Mouse (Mus musculus): ENCODE measurements around the gene Commd1.

The Commd1 gene

DNA sequence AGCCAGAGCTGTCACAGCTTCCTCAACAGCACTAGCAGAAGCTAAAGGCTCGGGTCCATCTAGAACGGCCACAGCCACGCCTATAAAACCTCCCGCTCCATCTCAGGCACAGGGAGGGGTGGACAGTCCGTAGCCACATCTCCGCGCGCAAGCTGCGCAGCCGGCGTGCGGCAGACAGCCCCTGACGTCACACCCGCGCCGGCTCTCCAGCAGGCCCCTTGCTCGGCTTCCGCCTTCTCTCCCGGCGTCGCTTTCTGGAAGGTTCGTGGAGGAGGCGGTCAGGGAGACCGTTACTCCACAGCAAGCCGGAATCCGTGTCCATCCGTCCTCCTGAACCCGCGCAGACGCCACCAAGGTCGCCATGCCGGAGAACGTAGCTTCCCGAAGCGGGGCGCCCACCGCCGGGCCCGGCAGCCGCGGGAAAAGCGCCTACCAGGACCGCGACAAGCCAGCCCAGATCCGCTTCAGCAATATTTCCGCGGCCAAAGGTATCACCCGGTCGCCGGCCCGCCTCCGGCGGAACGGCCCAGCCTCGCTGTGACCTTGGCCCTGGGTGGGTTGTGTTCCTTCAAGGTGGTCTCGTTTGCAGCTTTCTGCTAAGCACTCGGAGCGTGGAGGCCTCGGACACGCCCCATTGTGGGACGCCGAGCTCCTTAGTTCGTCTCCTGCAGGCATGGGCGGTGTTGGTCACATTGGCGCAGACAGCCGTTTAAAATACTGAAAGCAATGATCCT is 8.4 kb upstream of the Commd1 start, which contains the start of gene Cct4:
TSS of gene Cct4 (plus strand) at position 127 of the 734 bp plus-strand sequence.
- peak; percentile 96 for DNase-seq (ENCODE audit: low spot score in 2 of 2)

DNA sequence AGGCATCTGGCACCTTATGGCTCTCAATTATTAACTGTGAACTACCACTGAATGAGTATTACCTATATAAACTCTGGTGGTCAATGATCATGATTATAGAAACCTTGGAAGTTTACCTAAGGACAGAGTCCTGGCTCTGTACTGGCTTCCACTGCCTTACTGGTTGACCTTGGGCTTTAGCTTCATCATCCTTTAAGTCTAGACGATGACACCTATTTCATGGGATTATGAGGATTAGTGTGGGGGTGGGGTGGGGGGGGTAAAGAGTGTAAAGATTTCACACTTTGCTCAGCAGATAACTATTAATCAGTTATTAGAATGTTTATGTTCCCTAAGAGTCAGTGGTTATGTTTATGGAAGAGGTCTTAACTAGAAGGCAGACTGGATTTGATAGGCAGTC is 7.6 kb upstream of the Commd1 start:
- DNase-seq (ENCODE audit: low spot score in 2 of 2): no peak

DNA sequence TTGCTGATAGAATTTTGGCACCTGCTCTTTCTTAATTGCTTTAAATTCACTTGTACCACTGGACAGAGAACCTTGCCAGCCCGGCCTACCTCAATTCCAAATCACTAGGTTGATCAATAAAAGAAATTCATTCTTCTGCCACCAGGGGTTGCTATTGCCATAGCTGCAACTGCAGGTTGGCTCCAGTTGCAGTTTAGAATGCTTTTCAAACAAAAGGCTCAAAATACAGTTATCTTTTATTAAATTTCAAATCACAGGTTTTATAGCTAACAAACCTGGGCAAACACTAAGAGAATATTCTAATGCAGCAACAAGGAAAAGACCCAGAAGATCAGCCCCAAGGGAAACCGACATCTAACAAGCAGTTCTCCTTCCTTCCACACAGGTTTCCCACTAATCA is 5.2 kb upstream of the Commd1 start:
- DNase-seq (ENCODE audit: low spot score in 2 of 2): peak in 1 of 2 experiments; percentile 50

DNA sequence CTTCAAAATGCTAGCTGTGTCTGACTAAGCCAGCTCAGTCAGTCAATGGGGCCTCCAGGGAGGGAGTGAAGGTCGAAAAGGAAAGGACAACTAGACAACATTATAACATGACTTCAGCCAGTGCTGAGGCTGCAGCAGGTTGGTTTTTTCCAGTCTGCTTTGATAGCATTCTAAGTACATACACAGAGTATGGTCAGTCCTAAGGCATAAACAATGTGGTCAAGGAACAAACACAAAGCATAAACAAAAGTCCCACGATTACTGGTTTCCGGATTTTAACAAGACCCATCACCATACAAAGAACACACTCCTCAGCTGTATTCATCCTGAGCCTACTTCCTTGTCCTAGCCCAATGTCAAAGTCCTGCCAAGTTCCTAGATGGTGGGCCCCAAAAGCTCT is 3.3 kb upstream of the Commd1 start:
- DNase-seq (ENCODE audit: low spot score in 2 of 2): no peak

DNA sequence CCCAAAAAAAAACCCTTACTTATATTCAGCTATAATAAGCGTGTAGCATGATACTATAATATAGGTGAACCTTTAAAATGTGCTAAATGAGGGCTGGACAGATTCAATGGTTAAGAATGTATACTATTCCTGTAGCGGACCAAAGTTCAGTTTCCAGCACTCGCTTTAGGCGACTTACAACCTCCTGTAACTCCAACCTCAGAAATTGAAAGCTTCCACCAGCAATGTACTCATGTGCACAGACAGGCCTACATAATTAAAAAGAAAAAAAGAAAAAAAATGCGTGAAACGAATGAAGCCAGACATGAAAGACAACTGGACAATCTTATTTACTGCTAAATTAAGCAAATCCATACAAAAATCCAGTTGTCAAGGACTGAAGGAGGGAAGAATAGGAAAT is 664 bp upstream of the Commd1 start:
- DNase-seq (ENCODE audit: low spot score in 2 of 2): no peak

DNA sequence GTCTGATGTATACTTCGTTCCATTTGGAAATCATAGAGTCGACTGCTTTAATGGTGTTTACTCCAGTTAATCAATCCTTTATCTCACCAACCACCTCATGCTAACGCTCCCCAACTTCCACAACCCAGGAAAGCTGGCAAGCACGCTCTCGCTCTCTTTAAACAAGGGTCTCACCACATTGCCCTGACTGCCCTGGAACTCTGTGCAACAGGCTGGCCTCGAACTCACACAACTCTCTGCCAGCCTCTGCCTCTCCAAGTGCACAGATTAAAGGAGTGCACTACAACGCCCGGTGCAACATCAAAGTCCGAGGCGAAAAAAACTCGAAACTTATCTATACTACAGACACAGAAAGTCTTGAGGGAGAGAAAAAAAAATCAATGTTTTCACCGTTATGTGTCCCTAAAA is 635 bp downstream of the Commd1 start:
- DNase-seq (ENCODE audit: low spot score in 2 of 2): peak in 1 of 2 experiments; percentile 50

DNA sequence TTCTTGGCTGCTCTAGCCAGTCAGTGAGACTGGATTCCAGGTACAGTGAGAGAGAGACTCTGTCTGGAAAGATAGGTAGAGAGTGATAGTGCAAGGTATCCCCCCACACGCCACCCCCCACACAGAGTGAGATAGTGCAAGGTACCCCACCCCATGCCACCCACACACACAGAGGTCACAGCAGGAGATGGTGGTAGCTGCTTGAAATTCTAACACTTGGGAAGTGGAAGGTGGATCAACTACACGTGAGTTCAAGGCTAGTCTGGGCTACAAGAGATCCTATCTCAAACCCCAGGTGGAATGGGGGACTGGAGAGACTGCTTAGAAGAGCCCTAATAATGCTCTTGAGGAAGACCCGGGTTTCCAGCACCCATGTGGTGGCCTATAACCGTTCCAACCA is 1.1 kb downstream of the Commd1 start:
- no peak for DNase-seq (ENCODE audit: low spot score in 2 of 2)

DNA sequence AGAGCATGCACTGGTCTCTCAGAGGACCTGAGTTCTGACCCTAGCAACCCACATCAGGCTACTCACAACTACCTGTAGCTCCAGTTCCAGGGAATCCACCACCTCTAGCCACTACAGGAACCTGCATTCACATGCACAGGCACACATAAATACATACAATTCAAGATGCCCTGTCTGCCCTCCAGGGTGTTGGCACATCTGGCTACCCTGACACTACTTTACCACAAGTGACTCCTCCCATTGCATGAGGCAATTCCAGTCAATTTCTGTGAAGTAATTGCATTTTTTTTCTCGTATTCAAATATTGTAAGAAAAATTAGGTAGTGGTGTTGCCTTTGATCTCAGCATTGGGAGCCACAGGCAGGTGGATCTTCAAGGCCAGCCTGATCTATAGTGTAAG is 3.0 kb downstream of the Commd1 start:
- no peak for DNase-seq (ENCODE audit: low spot score in 2 of 2)

DNA sequence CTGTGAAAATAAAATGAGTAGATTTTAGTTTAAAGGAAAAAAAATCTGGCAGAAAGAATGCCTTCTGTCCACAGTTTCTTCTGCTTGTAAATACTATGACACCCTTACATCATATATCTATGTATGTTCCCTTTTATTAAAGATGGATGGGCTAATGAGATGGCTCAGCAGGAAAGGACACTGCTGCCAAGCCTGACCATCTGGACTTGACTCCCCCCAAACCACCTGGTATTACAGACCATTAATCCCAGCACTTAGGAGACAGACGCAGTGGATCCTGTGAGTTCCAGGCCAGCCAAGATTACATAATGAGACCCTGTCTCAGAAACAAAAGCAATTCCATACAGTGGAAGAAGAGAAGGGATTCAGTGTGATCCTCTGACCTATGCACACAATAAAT is 3.5 kb downstream of the Commd1 start:
- DNase-seq (ENCODE audit: low spot score in 2 of 2): no peak

DNA sequence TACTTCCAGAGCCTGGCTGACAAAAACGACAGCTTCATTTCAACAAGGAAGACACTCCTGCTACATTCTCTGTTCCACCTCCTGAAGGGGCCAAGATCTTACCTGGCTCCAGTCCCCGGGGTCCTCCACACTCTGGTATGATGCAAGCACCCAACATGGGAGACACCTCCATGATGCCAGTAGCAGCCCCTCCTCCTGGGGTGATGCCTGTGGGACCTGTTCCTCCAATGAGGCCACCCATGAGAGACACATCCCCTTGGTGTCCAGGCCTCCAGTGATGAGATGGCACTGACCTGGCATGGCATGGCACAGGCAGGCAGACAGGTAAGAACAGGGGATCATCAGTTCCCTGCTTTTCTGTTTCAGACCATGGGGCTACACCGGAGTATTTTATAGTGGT is 4.0 kb downstream of the Commd1 start:
- no peak for DNase-seq (ENCODE audit: low spot score in 2 of 2)

DNA sequence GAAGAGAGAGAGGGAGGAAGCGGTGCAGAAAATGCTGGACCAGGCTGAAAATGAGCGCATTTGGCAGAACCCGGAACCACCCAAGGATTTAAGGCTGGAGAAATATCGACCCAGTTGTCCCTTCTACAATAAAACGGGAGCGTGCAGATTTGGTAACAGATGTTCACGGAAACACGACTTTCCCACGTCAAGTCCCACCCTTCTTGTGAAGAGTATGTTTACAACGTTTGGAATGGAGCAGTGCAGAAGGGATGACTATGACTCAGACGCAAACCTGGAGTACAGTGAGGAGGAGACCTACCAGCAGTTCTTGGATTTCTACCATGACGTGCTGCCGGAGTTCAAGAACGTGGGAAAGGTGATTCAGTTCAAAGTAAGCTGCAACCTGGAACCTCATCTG is 8.6 kb downstream of the Commd1 start:
- DNase-seq (ENCODE audit: low spot score in 2 of 2): no peak

DNA sequence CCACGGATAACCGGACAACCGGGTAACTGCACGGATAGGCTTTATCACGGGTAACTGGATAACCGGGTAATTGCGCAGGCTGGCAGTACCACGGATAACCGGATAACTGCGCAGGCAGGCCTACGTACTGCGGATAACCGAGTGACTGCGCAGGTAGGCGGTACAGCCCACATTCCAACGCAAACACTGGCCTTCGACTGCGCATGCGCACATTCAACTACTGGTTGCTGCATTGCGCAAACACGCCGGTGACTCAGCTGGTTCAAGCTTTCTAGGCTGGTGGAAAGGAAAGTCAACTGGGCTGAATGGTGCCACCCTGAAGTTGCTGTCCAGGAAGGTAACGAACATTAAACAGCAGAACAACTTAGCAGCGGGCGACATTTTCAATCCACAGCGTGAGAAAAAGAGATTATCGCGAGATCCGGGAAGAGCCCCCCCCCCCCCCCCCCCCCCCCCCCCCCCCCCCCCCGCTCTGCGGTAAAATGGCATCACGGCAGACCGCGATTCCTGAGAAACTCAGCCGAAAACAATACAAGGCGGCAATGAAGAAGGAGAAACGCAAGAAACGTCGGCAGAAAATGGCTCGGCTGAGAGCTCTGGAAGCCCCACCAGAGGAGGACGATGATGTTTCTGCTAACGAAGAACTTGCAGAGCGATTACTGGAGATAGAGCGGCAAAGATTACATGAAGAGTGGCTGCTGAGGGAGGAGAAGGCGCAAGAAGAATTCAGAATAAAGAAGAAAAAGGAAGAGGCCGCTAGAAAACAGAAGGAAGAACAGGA is 9.2 kb downstream of the Commd1 start:
- DNase-seq (ENCODE audit: low spot score in 2 of 2): peak; percentile 90 to 91

DNA sequence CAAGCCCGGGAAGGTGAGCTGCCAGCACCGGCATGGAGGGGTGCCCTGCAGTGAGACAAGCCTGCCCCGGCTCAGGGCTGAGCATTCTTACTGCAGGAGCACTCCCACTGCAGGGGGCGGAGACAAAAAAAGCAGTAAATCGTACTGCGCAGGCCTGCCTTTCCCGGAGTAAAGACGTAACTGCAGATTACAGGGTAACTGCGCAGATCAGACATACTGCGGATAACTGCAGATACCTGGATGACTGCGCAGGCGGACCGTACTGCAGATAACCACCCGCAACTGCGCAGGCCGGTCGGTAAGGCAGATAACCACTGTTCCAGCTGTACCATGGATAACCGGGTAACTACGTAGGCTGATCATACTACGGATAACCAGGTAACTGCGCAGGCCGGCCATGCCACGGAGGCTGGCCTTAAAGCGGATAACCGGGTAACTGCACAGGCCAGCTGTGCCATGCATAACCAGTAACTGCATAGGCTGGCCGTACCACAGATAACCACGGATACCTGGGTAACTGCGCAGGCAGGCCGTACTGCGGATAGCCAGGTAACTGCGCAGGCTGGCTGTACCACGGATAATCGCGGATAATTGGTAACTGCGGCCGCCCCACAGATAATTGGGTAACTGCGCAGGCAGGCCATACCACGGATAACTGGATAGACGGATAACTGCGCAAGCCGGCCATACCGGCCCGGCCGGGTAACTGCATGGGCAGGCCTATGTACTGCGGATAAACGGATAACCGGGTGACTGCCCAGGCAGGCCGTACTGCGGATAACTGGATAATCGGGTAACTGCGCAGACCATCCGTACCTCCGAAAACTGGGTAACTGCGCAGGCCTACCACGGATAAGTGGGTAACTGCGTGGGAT is 10.1 kb downstream of the Commd1 start, which contains the start of gene Zrsr1:
TSS of gene Zrsr1 (plus strand) at position 171 of the 875 bp plus-strand sequence.
- peak; percentile 77 to 87 for DNase-seq (ENCODE audit: low spot score in 2 of 2)

DNA sequence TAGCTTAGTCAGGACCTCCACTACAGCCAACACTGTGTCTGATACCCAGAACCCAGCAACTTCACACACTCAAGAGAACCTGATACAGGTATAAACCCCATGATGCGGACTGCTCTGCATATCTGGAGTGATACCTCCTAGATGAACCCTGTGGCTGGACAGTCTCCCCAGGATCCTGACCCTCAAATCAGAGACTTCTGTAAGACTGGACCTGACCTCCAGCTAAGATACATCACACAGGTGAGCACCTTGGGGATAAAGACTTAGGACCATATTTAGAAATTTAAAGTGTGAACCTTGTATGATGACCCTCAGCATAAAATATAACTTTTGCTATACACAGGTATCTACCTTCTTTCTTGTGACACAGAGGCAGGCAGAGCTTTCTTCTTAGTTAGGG is 11.6 kb downstream of the Commd1 start:
- DNase-seq (ENCODE audit: low spot score in 2 of 2): no peak

DNA sequence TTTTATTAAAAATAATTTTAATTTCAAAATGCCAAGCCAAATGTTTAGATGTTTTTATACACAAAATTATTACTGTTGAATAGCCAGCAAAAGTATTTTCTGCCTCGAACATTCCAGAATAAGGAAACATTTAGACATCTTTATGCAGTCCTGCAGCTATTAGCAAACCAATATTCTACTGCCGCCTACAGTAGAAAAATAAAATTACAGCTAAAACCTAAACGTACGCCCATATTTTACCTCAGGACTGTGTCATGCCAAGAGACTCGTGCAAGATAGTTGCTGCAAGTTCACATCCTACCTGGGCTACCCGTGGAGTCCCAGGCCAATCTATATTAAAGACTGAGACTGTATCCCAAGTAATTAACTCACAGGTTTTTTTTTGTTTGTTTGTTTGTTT is 12.7 kb downstream of the Commd1 start:
- DNase-seq (ENCODE audit: low spot score in 2 of 2): no peak

DNA sequence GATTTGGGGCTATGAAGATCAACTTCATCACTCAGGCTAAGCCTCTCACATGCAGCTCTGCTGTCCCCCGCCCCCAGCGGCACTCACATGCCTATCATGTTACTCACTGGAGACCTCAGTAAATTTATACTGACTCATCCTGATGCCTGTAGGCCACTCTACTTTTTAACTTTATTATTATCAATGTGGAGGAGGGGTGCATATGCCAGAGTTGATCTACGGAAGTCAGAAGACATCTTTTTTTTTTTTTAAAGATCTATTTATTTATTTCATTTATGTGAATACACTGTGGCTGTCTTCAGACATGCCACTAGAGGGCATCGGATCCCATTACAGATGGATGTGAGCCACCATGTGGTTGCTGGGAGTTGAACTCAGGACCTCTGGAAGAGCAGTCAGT is 16.7 kb downstream of the Commd1 start:
- no peak for DNase-seq (ENCODE audit: low spot score in 2 of 2)

DNA sequence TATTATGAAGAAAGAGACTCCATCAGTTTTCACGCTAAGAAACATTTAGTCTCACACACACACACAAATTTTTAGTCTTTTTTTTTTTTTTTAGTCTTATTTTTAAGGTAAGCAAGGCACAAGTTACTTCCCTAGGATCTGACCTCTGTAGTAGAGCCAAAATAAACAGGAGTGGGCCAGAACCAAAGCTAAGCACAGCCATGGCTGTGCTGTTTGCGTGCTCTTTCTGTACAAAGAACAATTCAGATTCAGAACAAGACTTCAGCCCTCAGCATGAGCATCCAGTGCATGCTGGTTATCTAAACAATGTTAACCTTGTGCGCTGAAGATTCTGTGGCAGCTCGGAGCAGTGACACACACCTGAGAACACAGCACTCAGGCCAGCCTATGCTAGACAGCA is 17.8 kb downstream of the Commd1 start:
- DNase-seq (ENCODE audit: low spot score in 2 of 2): no peak

DNA sequence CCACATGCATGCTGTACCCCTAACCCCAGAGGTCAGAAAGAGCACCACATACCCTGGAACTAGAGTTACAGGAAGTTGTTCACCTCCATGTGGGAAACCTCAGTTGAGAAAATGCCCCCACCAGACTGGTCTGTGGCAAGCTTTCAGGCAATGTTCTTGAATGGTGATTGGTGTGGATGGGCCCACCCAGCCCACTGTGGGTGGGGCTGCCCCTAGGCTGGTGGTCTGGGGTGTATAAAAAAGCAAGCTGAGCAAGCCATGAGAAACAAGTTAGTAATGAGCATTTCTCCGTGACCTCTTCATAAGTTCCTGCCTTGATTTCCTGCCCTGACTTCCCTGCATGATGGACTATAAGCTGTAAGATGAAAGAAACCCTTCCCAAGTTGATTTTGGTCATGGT is 20.1 kb downstream of the Commd1 start:
- no peak for DNase-seq (ENCODE audit: low spot score in 2 of 2)

DNA sequence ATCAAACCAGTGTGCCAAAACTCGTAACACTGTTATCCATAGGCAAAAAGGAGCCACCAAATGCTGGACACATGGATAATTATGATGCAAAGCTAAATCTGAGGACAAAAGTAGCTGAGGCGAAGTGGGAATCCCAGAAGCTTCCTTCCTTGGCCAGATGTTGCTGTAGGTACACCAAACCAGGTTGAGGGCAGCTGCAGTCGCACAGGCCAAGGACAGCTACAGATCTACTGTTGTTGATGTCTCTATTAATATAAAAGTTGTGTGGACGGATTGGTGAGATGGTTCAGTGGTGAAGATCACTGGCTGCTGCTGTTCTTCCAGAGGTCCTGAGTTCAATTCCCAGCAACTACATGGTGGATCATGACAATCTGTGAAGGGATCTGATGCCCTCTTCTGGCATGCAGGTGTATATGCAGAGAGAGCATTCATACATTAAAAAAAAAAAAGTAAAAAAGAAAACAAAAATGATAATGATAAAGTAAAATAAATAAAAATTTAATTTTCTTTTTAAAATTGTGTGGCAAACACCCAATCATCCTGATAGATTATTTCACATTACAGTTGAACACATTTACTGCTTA is 24.3 kb downstream of the Commd1 start:
- no peak for DNase-seq (ENCODE audit: low spot score in 2 of 2)

DNA sequence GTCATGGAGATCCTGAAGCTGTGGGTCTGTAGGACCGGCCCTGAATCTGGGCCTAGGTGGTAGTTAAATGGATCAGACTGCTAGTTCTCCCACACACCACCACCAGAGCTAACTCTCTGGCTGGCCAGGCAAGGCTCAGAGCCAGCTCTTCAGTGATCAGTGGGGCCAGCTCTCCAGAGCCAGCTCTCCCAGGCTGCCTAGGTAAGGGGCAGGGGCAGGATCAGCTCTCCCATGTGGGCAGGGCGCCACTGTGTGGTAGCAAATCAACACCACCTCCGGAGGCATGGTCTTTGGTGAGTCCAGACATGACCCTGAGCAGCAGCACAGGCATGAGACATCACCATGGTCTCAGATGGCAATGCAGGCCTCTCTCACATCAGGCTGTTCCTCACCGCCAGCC is 25.4 kb downstream of the Commd1 start:
- DNase-seq (ENCODE audit: low spot score in 2 of 2): peak in 1 of 2 experiments; percentile 62

DNA sequence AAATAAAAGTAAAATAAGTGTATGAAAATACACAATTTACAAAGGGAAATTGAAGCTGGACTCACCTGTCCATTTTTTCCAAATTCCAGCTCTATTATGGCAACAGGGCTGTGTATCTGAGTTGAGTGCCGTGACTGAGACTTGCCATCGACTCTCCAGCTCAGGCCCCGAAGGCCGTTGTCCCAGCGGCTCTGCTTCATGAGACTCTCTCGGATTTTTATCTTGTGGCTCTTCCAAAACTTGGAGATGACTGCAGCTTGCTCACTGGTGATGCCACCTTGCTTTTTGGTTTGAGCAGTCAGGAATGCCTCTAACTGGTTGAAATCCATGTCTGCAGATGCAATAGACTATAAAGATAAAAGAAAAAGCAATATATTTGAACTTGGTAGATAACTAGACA is 25.8 kb downstream of the Commd1 start:
- DNase-seq (ENCODE audit: low spot score in 2 of 2): no peak

DNA sequence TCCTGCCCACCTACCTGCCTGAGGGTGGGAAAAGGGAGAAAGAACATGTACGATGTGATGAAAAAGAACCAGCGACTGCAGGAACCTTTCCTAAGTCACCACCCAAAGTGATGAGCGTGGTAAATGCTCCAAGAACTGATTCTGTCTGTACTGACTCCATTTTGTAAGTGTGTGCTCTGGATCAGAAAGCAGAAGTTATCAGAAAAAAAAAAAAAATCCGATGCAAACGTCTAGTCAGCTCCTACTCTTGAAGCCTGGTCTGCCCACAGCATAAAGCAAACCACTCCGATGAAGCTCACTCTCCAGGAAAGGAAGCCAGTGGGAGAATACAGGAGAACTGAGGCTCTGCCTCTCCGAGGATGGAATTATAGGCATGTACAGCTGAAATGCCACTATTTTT is 29.5 kb downstream of the Commd1 start:
- DNase-seq (ENCODE audit: low spot score in 2 of 2): no peak

All from right cerebral cortex, postnatal 10 days (tissue).